Mouse (Mus musculus): ENCODE data around the gene Gm5346.
"Not testable (repeated sequence)": the region's sequence is repeated elsewhere in the genome, so short reads cannot be mapped to it uniquely, and the experiment has no call there.

- TF ChIP-seq GATA1 (IDR thresholded peaks at IDR 0.05; ENCODE audit: borderline replicate concordance, low read length); CTCF (IDR thresholded peaks at IDR 0.05; ENCODE audit: low read depth, low read length); TAL1 (conservative IDR thresholded peaks at IDR 0.05; ENCODE audit: low read depth, low read length); GATA2 (IDR thresholded peaks at IDR 0.05; ENCODE audit: borderline replicate concordance, low read depth, low read length): not testable (repeated sequence)
Measured at GRCm38 (mm10) chr8:43576607-43577006, 50.5 kb downstream of the Gm5346 start, which contains the start of gene Adam26a.
